Mouse (Mus musculus): ENCODE results near the gene 4930524J08Rik. TPM values are rescaled to one million over a fixed set of nuclear protein-coding genes. Genes with fewer than 3 reads are reported as not detected.

Gene 4930524J08Rik
- polyA plus RNA-seq, 1 experiment from 2014 or later: 1.7 TPM

DNA sequence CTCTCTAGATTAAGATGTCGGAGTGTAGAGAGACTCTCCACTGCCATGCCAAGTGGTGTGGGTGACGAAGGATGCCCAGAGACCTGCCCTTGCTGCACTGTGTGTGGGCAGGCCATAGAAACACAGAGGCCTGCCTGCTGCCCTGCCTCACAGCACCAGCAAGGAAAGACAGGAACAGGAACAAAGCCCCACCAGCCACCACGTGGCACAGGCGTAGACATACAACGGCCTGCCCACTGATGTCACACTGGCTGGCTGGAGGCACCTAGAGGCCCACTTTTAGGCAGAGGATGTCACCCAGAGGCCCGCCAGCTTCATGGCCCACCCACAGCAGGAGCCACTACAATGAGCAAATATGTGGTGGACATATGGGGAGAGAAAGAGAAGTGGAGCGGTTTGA, 21.2 kb downstream of the 4930524J08Rik start:
- 63% methylated on average over 7 of the region's 7 CpGs for WGBS
- H3K4me3 ChIP-seq (ENCODE audit: low read length): no peak overlapping the region

GRCm38 (mm10) chr5:100000500-100000899, 21.6 kb downstream of the 4930524J08Rik start:
- no peak overlapping the region for H3K4me2 ChIP-seq (ENCODE audit: low read depth, low read length)
- H3K4me3 ChIP-seq (ENCODE audit: low read length): no peak overlapping the region
- no peak overlapping the region for H3K27ac ChIP-seq (ENCODE audit: low read length)
- H3K9me3 ChIP-seq (ENCODE audit: control insufficient read depth, low read length): peaks cover 2% of the 10 kb centered on the region
- no peaks in the 10 kb centered on the region for H3K36me3 ChIP-seq (ENCODE audit: control insufficient read depth, insufficient read depth, low read length)
- WGBS: 40% methylated on average over 8 of the region's 8 CpGs
- ATAC-seq (ENCODE audit: low read depth): no peak
- no peaks in the 10 kb centered on the region for H3K4me1 ChIP-seq (replicated peaks; ENCODE audit: control insufficient read depth, insufficient read depth, low read length)
- H3K27me3 ChIP-seq (ENCODE audit: control insufficient read depth, insufficient read depth, low read depth, low read length): no peaks in the 10 kb centered on the region
- no peak overlapping the region for H3K9ac ChIP-seq (ENCODE audit: low read length)

More for the DNA sequence above, 21.2 kb downstream of the 4930524J08Rik start:
- Histone ChIP-seq H3K27me3 (ENCODE audit: control insufficient read depth, insufficient read depth, low read depth, low read length) (no peaks in the 10 kb centered on the region), H3K36me3 (ENCODE audit: control insufficient read depth, insufficient read depth, low read length) (no peaks in the 10 kb centered on the region), H3K4me1 (replicated peaks; ENCODE audit: control insufficient read depth, insufficient read depth, low read length) (no peaks in the 10 kb centered on the region), H3K4me2 (ENCODE audit: low read depth, low read length) (no peak overlapping the region), H3K9ac (ENCODE audit: low read length) (no peak overlapping the region; the same call in 1 of the 2 replicates), H3K27ac (ENCODE audit: low read length) (no peak overlapping the region), H3K9me3 (ENCODE audit: control insufficient read depth, low read length) (peaks cover 2% of the 10 kb centered on the region)
- ATAC-seq (ENCODE audit: low read depth): no peak

DNA sequence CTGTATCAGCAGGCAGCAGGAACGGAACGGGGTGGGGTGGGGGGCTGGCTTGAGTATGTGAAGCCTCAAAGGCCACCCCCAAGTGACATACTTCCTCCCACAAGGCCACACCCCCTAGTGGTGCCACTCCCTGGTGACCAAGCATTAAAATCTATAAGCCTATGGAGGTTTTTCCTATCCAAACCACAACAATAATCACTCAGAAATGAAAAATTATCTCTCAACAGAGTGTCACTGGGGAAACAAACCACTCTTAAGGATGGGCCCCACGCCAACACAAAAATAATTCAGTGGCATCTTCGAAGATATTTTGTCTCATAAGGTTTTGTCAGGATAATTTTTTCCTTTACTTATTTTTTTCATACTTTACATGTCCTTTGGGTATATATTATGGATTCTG, 25.0 kb downstream of the 4930524J08Rik start:
- Histone ChIP-seq H3K36me3 (ENCODE audit: control insufficient read depth, insufficient read depth, low read length) (no peaks in the 10 kb centered on the region), H3K4me1 (replicated peaks; ENCODE audit: control insufficient read depth, insufficient read depth, low read length) (no peaks in the 10 kb centered on the region), H3K27ac (ENCODE audit: low read length) (no peak overlapping the region), H3K9ac (ENCODE audit: low read length) (no peak overlapping the region), H3K4me3 (ENCODE audit: low read length) (no peak overlapping the region), H3K4me2 (ENCODE audit: low read depth, low read length) (no peak overlapping the region), H3K27me3 (ENCODE audit: control insufficient read depth, insufficient read depth, low read depth, low read length) (no peaks in the 10 kb centered on the region), H3K9me3 (ENCODE audit: control insufficient read depth, low read length) (no peaks in the 10 kb centered on the region)
- WGBS: 72% methylated on average over 4 of the region's 4 CpGs
- no peak for ATAC-seq (ENCODE audit: low read depth)

GRCm38 (mm10) chr5:100005431-100005830, 26.6 kb downstream of the 4930524J08Rik start:
- no peak overlapping the region for H3K4me3 ChIP-seq (ENCODE audit: low read length)
- H3K4me1 ChIP-seq (replicated peaks; ENCODE audit: control insufficient read depth, insufficient read depth, low read length): no peaks in the 10 kb centered on the region
- no peaks in the 10 kb centered on the region for H3K36me3 ChIP-seq (ENCODE audit: control insufficient read depth, insufficient read depth, low read length)
- H3K9ac ChIP-seq (ENCODE audit: low read length): no peak overlapping the region
- H3K27ac ChIP-seq (ENCODE audit: low read length): no peak overlapping the region
- no peak overlapping the region for H3K4me2 ChIP-seq (ENCODE audit: low read depth, low read length)
- no peaks in the 10 kb centered on the region for H3K9me3 ChIP-seq (ENCODE audit: control insufficient read depth, low read length)
- WGBS: 57% methylated on average over 3 of the region's 3 CpGs
- ATAC-seq (ENCODE audit: low read depth): no peak
- no peaks in the 10 kb centered on the region for H3K27me3 ChIP-seq (ENCODE audit: control insufficient read depth, insufficient read depth, low read depth, low read length)

DNA sequence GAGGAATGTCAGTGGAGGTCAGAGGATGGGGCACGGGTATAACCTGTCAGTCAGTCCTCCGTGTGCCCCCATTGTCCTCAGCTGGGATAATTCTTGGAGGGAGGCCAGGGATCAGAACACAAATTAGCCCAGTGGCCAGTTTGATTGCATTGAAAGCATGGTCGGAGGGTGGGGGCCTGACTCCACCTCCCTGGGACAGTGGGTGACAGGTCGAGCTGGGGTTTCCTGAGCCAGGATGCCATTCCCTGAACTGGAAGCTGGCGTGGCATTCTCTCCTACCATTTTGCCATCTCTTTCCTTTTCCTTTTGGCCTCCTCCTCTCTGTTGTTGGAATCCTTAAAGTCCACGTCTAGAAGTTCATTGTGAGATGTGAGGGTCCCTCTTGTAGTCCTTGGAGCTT, 27.0 kb downstream of the 4930524J08Rik start:
- WGBS: 71% methylated on average over 6 of the region's 6 CpGs
- no peak for ATAC-seq (ENCODE audit: low read depth)
- H3K9ac ChIP-seq (ENCODE audit: low read length): no peak overlapping the region
- no peak overlapping the region for H3K4me3 ChIP-seq (ENCODE audit: low read length)
- no peaks in the 10 kb centered on the region for H3K9me3 ChIP-seq (ENCODE audit: control insufficient read depth, low read length)
- no peaks in the 10 kb centered on the region for H3K36me3 ChIP-seq (ENCODE audit: control insufficient read depth, insufficient read depth, low read length)
- no peak overlapping the region for H3K27ac ChIP-seq (ENCODE audit: low read length)
- no peaks in the 10 kb centered on the region for H3K4me1 ChIP-seq (replicated peaks; ENCODE audit: control insufficient read depth, insufficient read depth, low read length)
- H3K4me2 ChIP-seq (ENCODE audit: low read depth, low read length): no peak overlapping the region
- H3K27me3 ChIP-seq (ENCODE audit: control insufficient read depth, insufficient read depth, low read depth, low read length): no peaks in the 10 kb centered on the region

GRCm38 (mm10) chr5:100006324-100007039, 27.6 kb downstream of the 4930524J08Rik start:
- ATAC-seq (ENCODE audit: low read depth): no peak
- no peaks in the 10 kb centered on the region for H3K4me1 ChIP-seq (replicated peaks; ENCODE audit: control insufficient read depth, insufficient read depth, low read length)

GRCm38 (mm10) chr5:100007040-100007375, 28.1 kb downstream of the 4930524J08Rik start:
- H3K27ac ChIP-seq (ENCODE audit: low read length): no peak overlapping the region
- no peak overlapping the region for H3K9ac ChIP-seq (ENCODE audit: low read length)
- no peaks in the 10 kb centered on the region for H3K9me3 ChIP-seq (ENCODE audit: control insufficient read depth, low read length)
- no peaks in the 10 kb centered on the region for H3K36me3 ChIP-seq (ENCODE audit: control insufficient read depth, insufficient read depth, low read length)
- ATAC-seq (ENCODE audit: low read depth): no peak
- no peak overlapping the region for H3K4me3 ChIP-seq (ENCODE audit: low read length)
- H3K27me3 ChIP-seq (ENCODE audit: control insufficient read depth, insufficient read depth, low read depth, low read length): no peaks in the 10 kb centered on the region
- H3K4me1 ChIP-seq (replicated peaks; ENCODE audit: control insufficient read depth, insufficient read depth, low read length): no peaks in the 10 kb centered on the region
- WGBS: 81% methylated on average over 4 of the region's 4 CpGs
- no peak overlapping the region for H3K4me2 ChIP-seq (ENCODE audit: low read depth, low read length)

More at GRCm38 (mm10) chr5:100006324-100007039, 27.6 kb downstream of the 4930524J08Rik start:
- Histone ChIP-seq H3K4me2 (ENCODE audit: low read depth, low read length) (no peak overlapping the region), H3K9ac (ENCODE audit: low read length) (no peak overlapping the region), H3K9me3 (ENCODE audit: control insufficient read depth, low read length) (no peaks in the 10 kb centered on the region), H3K27me3 (ENCODE audit: control insufficient read depth, insufficient read depth, low read depth, low read length) (no peaks in the 10 kb centered on the region), H3K27ac (ENCODE audit: low read length) (no peak overlapping the region), H3K36me3 (ENCODE audit: control insufficient read depth, insufficient read depth, low read length) (no peaks in the 10 kb centered on the region), H3K4me3 (ENCODE audit: low read length) (no peak overlapping the region)
- WGBS: 75% methylated on average over 4 of the region's 4 CpGs

DNA sequence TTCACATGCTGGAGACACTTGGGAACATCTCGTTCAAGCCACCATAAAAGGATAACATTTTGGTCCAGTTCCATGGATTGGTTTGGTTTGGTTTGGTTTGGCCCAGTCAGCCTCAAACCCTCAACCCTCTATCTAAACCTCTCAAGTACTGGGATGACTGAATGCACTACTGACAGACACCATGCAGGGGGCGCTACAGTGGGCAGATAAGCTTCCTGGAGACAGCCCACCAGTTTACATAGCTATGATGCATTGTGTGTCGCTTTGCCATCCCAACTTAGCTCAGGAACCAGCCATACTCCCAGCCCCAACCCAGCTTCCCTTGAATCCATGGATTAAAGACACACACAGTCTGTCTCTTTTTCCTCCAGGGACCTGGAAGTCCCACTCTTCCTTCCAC, 29.6 kb downstream of the 4930524J08Rik start:
- no peak overlapping the region for H3K4me2 ChIP-seq (ENCODE audit: low read depth, low read length)
- ATAC-seq (ENCODE audit: low read depth): no peak
- 48% methylated on average over 3 of the region's 3 CpGs for WGBS

GRCm38 (mm10) chr5:100012599-100012998, 33.7 kb downstream of the 4930524J08Rik start:
- H3K36me3 ChIP-seq (ENCODE audit: control insufficient read depth, insufficient read depth, low read length): no peaks in the 10 kb centered on the region
- no peaks in the 10 kb centered on the region for H3K4me1 ChIP-seq (replicated peaks; ENCODE audit: control insufficient read depth, insufficient read depth, low read length)
- no peak overlapping the region for H3K4me3 ChIP-seq (ENCODE audit: low read length)
- no peaks in the 10 kb centered on the region for H3K27me3 ChIP-seq (ENCODE audit: control insufficient read depth, insufficient read depth, low read depth, low read length)
- no peak overlapping the region for H3K4me2 ChIP-seq (ENCODE audit: low read depth, low read length)
- H3K9me3 ChIP-seq (ENCODE audit: control insufficient read depth, low read length): no peaks in the 10 kb centered on the region
- H3K9ac ChIP-seq (ENCODE audit: low read length): no peak overlapping the region
- H3K27ac ChIP-seq (ENCODE audit: low read length): no peak overlapping the region
- no peak for ATAC-seq (ENCODE audit: low read depth)
- 54% methylated on average over 9 of the region's 9 CpGs for WGBS

More for the DNA sequence above, 29.6 kb downstream of the 4930524J08Rik start:
- Histone ChIP-seq H3K4me3 (ENCODE audit: low read length) (no peak overlapping the region), H3K9ac (ENCODE audit: low read length) (no peak overlapping the region), H3K9me3 (ENCODE audit: control insufficient read depth, low read length) (no peaks in the 10 kb centered on the region), H3K27me3 (ENCODE audit: control insufficient read depth, insufficient read depth, low read depth, low read length) (no peaks in the 10 kb centered on the region), H3K36me3 (ENCODE audit: control insufficient read depth, insufficient read depth, low read length) (no peaks in the 10 kb centered on the region), H3K4me1 (replicated peaks; ENCODE audit: control insufficient read depth, insufficient read depth, low read length) (no peaks in the 10 kb centered on the region), H3K27ac (ENCODE audit: low read length) (no peak overlapping the region)

GRCm38 (mm10) chr5:100020089-100020488, 41.2 kb downstream of the 4930524J08Rik start:
- H3K9ac ChIP-seq (ENCODE audit: low read length): no peak overlapping the region
- H3K4me1 ChIP-seq (replicated peaks; ENCODE audit: control insufficient read depth, insufficient read depth, low read length): no peaks in the 10 kb centered on the region
- H3K9me3 ChIP-seq (ENCODE audit: control insufficient read depth, low read length): no peaks in the 10 kb centered on the region
- no peaks in the 10 kb centered on the region for H3K36me3 ChIP-seq (ENCODE audit: control insufficient read depth, insufficient read depth, low read length)
- no peaks in the 10 kb centered on the region for H3K27me3 ChIP-seq (ENCODE audit: control insufficient read depth, insufficient read depth, low read depth, low read length)
- no peak overlapping the region for H3K4me2 ChIP-seq (ENCODE audit: low read depth, low read length)
- no peak overlapping the region for H3K27ac ChIP-seq (ENCODE audit: low read length)
- H3K4me3 ChIP-seq (ENCODE audit: low read length): no peak overlapping the region
- ATAC-seq (ENCODE audit: low read depth): no peak

Measured in lung, embryonic 16.5 days (tissue).